ENCODE assay signal across 14 mouse cellular contexts in the genomic region with DNA sequence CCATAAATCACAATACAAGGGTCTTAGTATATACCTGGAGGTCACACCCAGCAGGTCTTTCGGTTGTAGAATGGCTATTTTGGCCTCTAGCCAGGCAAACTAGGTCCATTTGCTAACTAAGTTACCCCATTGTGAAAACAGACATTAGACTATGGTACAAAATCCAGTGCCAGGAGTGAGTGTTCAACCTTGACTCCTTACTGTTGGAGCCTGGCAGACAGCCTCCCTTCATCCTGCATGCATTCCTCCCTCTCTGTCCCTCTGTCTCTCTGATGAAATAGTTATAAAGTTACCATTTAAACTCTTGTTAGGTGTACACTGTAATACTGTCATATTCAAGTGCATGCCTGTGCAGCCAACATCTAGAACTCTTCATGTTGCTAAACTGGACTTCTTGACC.
"Had no signal": no experiment of that assay in that cellular context is flagged by ENCODE, and none has a peak within 500 bp of the region (broad histone marks: within the 10 kb centered on the region; RNA-seq: fewer than 3 reads in every experiment).

No protein-coding gene starts in this region.

- H3K4me1 ChIP-seq: limb, embryonic 12.5 days; limb, embryonic 15.5 days; liver, embryonic 13.5 days had no signal

- H3K9ac ChIP-seq: limb, embryonic 12.5 days; limb, embryonic 15.5 days; liver, embryonic 13.5 days had no signal

- ATAC-seq: intestine, postnatal 0 days had no signal

- H3K36me3 ChIP-seq: limb, embryonic 12.5 days; limb, embryonic 15.5 days; liver, embryonic 13.5 days had no signal

- H3K4me2 ChIP-seq: limb, embryonic 12.5 days; limb, embryonic 15.5 days; liver, embryonic 13.5 days; midbrain, embryonic 11.5 days had no signal

- H3K27me3 ChIP-seq: limb, embryonic 12.5 days; limb, embryonic 15.5 days; liver, embryonic 13.5 days had no signal

- DNase-seq: left cerebral cortex, postnatal 4 days; liver, embryonic 13.5 days; lung, adult 2 months; lung, postnatal 14 days; lung, postnatal 4 days; midbrain, embryonic 14.5 days; thymus, adult 2 months; thymus, postnatal 14 days; thymus, postnatal 4 days had no signal

- H3K4me3 ChIP-seq: limb, embryonic 12.5 days; limb, embryonic 15.5 days; liver, embryonic 13.5 days had no signal

- H3K9me3 ChIP-seq: limb, embryonic 12.5 days; limb, embryonic 15.5 days; liver, embryonic 13.5 days had no signal

- H3K27ac ChIP-seq: limb, embryonic 12.5 days; limb, embryonic 15.5 days; liver, embryonic 13.5 days; stomach, postnatal 0 days had no signal
